Mouse (Mus musculus) heart, adult 8-10 months (tissue): Measurements from ENCODE around the gene Prss34. TPM values are rescaled to one million over a fixed set of nuclear protein-coding genes. Genes with fewer than 3 reads are reported as not detected.

ENCODE experiments used
- DNase-seq: peaks from one replicate; pipeline ENCODE4 v3.0.0; 2022; ENCODE audit warnings: low spot score
- total RNA-seq, 4 experiments: library from RNA; stranded (reverse); gene quantifications; 2 replicates each; pipeline ENCODE4 v1.2.4; 2022

Gene Prss34
- total RNA-seq, 4 experiments from 2014 or later: 0.23 TPM; not detected in 3

GRCm38 (mm10) chr17:25308346-25308745 is 10.2 kb downstream of the Prss34 start, which contains the start of gene Prss28:
Gene Prss28 (plus strand): TSS chr17:25308646.
- no peak for DNase-seq

GRCm38 (mm10) chr17:25318354-25318753 is 20.2 kb downstream of the Prss34 start, which contains the start of gene Prss29:
Gene Prss29 (plus strand): TSS chr17:25318654.
- no peak for DNase-seq

- no peak for DNase-seq
These were observed 22.6 kb downstream of the Prss34 start for GRCm38 (mm10) chr17:25320819-25321218.

GRCm38 (mm10) chr17:25322930-25323329 is 24.7 kb downstream of the Prss34 start:
- no peak for DNase-seq

- DNase-seq: no peak
These were observed 34.1 kb downstream of the Prss34 start for GRCm38 (mm10) chr17:25332321-25332720.

- DNase-seq: peak; percentile 3
These were observed 35.7 kb downstream of the Prss34 start for GRCm38 (mm10) chr17:25333943-25334342.

GRCm38 (mm10) chr17:25338218-25338617 is 40.0 kb downstream of the Prss34 start:
- DNase-seq: no peak

- no peak for DNase-seq
These were observed 41.8 kb downstream of the Prss34 start for GRCm38 (mm10) chr17:25340003-25340402.

GRCm38 (mm10) chr17:25341490-25341889 is 43.3 kb downstream of the Prss34 start:
- no peak for DNase-seq

- no peak for DNase-seq
These were observed 47.3 kb downstream of the Prss34 start, which contains the start of gene Tpsab1 for GRCm38 (mm10) chr17:25345462-25345861. Gene Tpsab1 (minus strand): TSS chr17:25345562.

Other genes starting within 250 kb of the Prss34 start
- 10 to 100 TPM; 29.7 to 45.6 (median 39.3) TPM for gene Tmem204, start 214.8 kb upstream of the Prss34 start, total RNA-seq
- gene Telo2, start 182.4 kb upstream of the Prss34 start, total RNA-seq: 10 to 100 TPM; 10.8 to 15.7 (median 13.5) TPM
- 1 to 10 TPM; 3.4 to 7.7 (median 4.5) TPM for gene Ptx4, start 177.6 kb upstream of the Prss34 start, total RNA-seq
- gene Clcn7, start 165.0 kb upstream of the Prss34 start, total RNA-seq: 10 to 100 TPM; 25.7 to 28.2 (median 27.1) TPM
- not detected for gene Ccdc154, start 135.9 kb upstream of the Prss34 start, total RNA-seq
- gene Gm38655, start 122.9 kb upstream of the Prss34 start, total RNA-seq: not detected
- 10 to 100 TPM; 21.6 to 25.9 (median 22.5) TPM for gene BC003965, start 113.8 kb upstream of the Prss34 start, total RNA-seq
- 10 to 100 TPM in 1 of 4 experiments, 1 to 10 TPM in 3; 7.0 to 11.2 (median 7.9) TPM for gene Unkl, start 110.0 kb upstream of the Prss34 start, total RNA-seq
- 10 to 100 TPM; 11.6 to 17.1 (median 14.5) TPM for gene Gnptg, start 58.3 kb upstream of the Prss34 start, total RNA-seq
- gene Tsr3, start 58.2 kb upstream of the Prss34 start, total RNA-seq: 10 to 100 TPM in 1 of 4 experiments, 1 to 10 TPM in 3; 6.2 to 10.5 (median 8.2) TPM
- 1 to 10 TPM in 1 of 4 experiments, under 1 TPM in 3; 0.52 to 1.5 (median 0.73) TPM for gene Baiap3, start 42.0 kb upstream of the Prss34 start, total RNA-seq
- 10 to 100 TPM; 86.5 to 98.1 (median 89.4) TPM for gene Ube2i, start 23.8 kb upstream of the Prss34 start, total RNA-seq
- gene Prss28, start 10.3 kb downstream of the Prss34 start, total RNA-seq: not detected
- not detected for gene Prss29, start 20.3 kb downstream of the Prss34 start, total RNA-seq
- under 1 TPM; 0.22 to 0.55 (median 0.39) TPM for gene Tpsab1, start 47.2 kb downstream of the Prss34 start, total RNA-seq
- gene Tpsb2, start 67.9 kb downstream of the Prss34 start, total RNA-seq: 1 to 10 TPM in 1 of 4 experiments, under 1 TPM in 3; 0.24 to 1.4 (median 0.72) TPM
- gene Tpsg1, start 70.9 kb downstream of the Prss34 start, total RNA-seq: not detected
- 1 to 10 TPM; 3.9 to 9.7 (median 7.7) TPM for gene Cacna1h, start 135.4 kb downstream of the Prss34 start, total RNA-seq
- under 1 TPM in 3 of 4 experiments, not detected in 1; 0.28 to 0.46 (median 0.33) TPM for gene Tekt4, start 156.2 kb downstream of the Prss34 start, total RNA-seq
- not detected for gene Sstr5, start 198.9 kb downstream of the Prss34 start, total RNA-seq